Mouse (Mus musculus) brain, embryonic 14.5 days (tissue): ENCODE data around the gene Btn2a2.

ENCODE experiments used
- CTCF ChIP-seq: fragments of 200-500 bp; IDR thresholded peaks from 2 replicates; pipeline ENCODE4 v1.5.1; 2012; ENCODE audit warnings: inconsistent platforms, mild to moderate bottlenecking, moderate library complexity, borderline replicate concordance; ENCODE audit not compliant: insufficient read depth, insufficient read length; ENCODE audit errors: extremely low read depth
- POLR2A ChIP-seq: fragments of 200-500 bp; IDR thresholded peaks from 2 replicates; pipeline ENCODE4 v1.6.1; 2012; ENCODE audit warnings: mild to moderate bottlenecking, inconsistent platforms, borderline replicate concordance; ENCODE audit not compliant: poor library complexity, insufficient read depth, insufficient read length, severe bottlenecking; ENCODE audit errors: extremely low read depth

DNA sequence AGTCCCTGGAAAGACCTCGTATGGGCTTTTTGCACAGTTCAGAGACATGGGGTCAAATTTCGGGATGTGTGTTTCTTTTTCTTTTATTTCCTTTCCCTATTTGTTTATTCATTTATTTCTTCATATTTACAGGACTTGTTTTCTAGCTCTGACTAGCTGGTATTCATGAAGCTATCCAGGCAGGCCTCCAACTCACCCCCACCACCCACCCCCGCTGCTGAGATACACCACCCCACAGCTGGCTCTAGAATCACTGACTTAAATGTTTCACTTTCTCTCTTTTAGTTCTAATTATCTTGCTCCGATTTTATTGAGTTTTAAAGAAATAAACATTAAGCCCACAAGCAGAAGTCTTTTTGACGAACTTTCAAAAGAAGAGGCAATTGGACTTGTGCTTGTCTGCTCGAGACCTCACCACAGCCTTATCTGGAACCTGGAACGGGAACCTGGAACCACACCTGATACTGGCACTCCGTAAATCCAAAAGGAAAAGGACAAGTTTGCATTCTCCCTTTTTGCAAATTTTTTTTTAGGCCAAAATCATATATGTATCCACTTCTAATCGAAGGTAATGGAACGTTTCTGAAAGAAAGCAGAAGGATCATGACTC is 58.8 kb downstream of the Btn2a2 start:
- TF ChIP-seq POLR2A (no peak), CTCF (no peak)
